Mouse (Mus musculus) layer of hippocampus, postnatal 25 days (tissue): Measurements from ENCODE around the gene Tvp23a. TPM values are rescaled to one million over a fixed set of nuclear protein-coding genes. Genes with fewer than 3 reads are reported as not detected.
A peak's percentile ranks its signal among the peaks of the same experiment; 100 is the strongest.

ENCODE experiments used
- DNase-seq, 2 experiments: peaks; one replicate each; pipeline ENCODE4 v3.0.0; 2022; ENCODE audit warnings: mixed read lengths in 2 of 2, low spot score in 1 of 2; ENCODE audit errors: extremely low spot score in 1 of 2
- total RNA-seq, 2 experiments: library from RNA; stranded (reverse); gene quantifications; 2 replicates each; pipeline ENCODE4 v1.2.3; 2021

The Tvp23a gene
- total RNA-seq, 2 experiments from 2014 or later, result 30.9 to 32.0 TPM

DNA sequence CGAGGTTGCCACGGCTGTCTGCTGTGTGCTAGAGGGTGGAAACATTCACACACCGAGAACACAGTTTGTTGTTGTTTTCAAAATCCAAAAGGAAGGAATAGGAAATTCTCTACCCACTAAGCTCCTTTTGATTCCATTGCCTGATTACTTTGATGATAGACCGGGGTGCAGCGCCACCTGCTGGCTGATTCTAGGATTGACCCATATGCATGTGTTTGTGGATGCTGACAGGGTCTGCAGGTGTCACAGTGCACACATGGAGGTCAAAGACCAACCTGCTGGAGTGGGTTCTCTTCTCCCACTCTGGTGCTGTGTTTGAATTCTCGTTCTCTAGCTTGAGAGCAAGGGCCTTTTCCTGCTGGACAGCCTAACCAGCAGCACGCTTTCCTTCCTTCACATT is 48.0 kb downstream of the Tvp23a start:
- DNase-seq, result peak; percentile 96 to 99

- DNase-seq, result no peak
These were observed 48.4 kb downstream of the Tvp23a start for GRCm38 (mm10) chr16:10398755-10399154.

GRCm38 (mm10) chr16:10394699-10395540 is 52.2 kb downstream of the Tvp23a start, which contains the start of gene Tekt5:
Gene Tekt5, minus strand, starts transcription at chr16:10395490.
- DNase-seq, result peak in 1 of 2 experiments; percentile 50

GRCm38 (mm10) chr16:10392587-10392986 is 54.6 kb downstream of the Tvp23a start:
- DNase-seq, result no peak

DNA sequence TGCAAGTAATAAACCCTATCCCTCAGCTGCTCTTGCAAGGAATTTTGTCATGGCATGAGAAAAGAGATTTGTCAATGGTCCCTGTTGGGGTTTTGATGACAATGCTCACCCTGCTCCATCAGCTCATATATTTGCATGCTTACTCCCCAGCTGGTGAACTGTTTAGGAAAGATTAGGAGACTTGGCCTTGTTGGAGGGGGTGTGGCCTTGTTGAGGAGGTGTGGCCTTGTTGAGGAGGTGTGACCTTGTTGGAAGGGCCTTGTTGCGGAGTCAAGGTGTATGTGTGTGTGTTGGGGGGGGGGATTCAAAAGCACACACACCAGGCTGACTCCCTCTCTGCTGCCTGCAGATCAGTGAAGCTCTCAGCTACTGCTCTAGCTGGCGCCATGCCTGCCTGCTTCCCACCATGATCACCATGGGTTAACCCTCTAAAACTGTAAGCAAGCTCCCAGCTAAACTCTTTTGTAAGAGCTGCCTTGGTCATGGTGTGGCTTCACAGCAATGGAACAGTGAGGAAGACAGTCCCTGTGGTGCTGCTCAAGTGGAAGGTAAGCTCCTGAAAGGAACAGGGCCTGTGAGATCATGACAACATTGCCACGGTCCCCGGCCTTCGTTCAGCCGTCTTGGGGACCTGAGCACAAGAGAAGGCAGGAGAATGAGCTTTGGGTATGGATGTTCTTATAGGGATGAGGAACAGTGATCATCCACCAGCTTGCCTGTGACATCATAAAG is 58.4 kb downstream of the Tvp23a start:
- DNase-seq, result no peak

DNA sequence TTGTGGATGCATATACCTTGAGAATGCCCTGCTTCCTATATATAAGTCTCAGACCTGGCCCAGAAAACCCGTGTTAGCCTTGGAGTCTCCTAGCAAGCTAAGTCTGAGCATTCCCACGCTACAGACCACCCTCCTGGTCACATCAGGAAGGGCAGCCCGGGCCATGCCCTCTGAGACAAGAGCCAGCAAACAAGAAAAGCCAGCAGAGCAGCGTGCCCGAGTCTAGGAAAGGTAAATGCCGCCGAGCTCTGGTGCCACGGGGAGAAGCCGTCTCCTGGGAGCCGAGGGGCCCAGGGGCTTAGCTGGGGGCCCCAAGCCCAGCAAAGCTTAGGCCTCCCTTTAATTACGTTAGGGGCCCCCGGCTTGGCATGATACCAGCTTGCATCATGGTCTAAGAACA is 61.9 kb downstream of the Tvp23a start:
- no peak for DNase-seq

DNA sequence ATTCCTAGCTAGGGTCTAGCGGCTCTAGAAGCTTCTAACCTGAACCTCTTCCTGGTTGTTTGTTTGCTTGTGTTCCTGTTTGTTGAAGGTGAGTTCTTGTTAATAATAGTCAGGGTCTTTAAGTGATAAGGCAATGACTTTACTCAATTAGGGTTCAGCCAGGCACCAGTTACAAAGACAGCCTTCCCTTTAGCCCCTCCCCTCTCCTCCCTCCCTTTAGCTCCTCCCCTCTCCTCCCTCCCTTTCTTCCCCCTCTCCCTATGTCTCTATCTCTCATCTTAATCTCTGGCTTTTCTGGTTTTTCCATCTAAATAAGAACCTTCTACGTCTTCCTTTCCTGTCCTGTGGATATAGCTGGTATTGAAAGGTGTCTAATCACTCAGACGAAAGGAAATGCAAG is 62.6 kb downstream of the Tvp23a start:
- no peak for DNase-seq

- DNase-seq, result no peak
These were observed 63.1 kb downstream of the Tvp23a start for GRCm38 (mm10) chr16:10384060-10384497.

DNA sequence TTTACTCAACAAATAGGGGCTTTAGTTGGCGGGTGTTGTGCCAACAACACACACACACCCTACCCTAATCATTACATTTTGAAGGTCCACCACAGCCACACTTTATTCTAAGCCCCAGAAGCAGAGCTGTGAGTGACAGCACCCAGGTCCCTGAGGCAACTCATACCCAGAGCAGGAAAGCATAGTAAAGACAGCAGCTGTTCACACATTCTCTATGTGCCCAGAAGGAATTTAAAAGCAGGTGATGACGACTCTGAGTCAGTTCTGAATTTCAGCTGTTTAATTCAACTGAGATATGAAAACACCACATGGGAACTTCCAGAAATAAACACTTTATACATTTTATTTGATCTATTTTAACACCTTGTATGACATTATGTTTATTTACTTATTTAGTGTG is 67.6 kb downstream of the Tvp23a start:
- DNase-seq, result no peak

DNA sequence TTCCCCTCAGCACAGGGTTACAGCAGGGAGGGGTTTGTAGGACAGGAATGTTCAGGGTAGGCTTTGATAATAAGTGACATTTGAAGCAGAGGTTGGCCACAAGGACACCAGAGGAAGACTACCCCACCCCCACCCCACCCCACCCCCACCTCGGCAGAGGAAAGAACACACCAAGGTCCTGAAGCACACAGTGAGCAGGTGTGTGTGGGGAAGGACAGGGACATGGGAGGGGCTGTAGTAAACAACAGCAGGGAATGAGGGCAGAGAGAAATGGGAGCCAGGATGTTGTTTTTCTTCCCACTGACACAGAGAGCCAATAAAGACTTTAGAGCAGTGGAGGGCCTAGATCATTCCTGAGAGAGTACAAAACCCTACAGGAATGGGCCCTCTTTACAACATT is 69.9 kb downstream of the Tvp23a start:
- no peak for DNase-seq

- peak in 1 of 2 experiments; percentile 30 for DNase-seq
These were observed 72.7 kb downstream of the Tvp23a start for GRCm38 (mm10) chr16:10374254-10375011.

DNA sequence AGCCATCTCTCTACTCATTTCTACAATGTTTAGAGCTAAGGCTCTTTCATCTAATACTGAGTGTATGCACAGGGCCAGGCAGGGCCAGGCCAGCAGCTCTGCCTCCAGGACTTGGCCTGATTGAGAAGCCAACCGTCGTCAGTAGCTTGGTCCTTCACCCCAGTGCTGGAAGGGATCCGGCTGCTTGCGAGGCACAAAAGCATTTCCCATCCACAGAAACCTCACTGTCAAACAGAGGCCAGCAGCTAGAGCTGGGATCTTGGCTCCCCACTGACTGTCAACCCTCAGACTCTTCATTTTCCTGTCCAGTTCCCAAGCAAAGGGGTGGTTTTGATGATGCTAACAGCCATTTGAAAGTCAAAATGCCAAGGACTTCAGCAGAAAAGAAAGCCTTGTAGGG is 74.8 kb downstream of the Tvp23a start:
- no peak for DNase-seq

Other genes with a start within 250 kb of the Tvp23a start
- gene Emp2, start 133.4 kb downstream of the Tvp23a start, total RNA-seq, result 10 to 100 TPM; 18.4 to 19.1 TPM
- 1 to 10 TPM; 6.6 TPM for gene Tekt5, start 51.9 kb downstream of the Tvp23a start, total RNA-seq
- gene Nubp1, start 35.4 kb downstream of the Tvp23a start, total RNA-seq, result 10 to 100 TPM; 16.5 to 17.6 TPM
- not detected for gene Ciita, start 32.7 kb upstream of the Tvp23a start, total RNA-seq
- 10 to 100 TPM; 57.1 to 58.3 TPM for gene Dexi, start 95.7 kb upstream of the Tvp23a start, total RNA-seq
- gene Clec16a, start 98.0 kb upstream of the Tvp23a start, total RNA-seq, result 10 to 100 TPM; 97.5 to 98.9 TPM